Mouse (Mus musculus): ENCODE data around the gene Mrpl41.

The Mrpl41 gene

DNA sequence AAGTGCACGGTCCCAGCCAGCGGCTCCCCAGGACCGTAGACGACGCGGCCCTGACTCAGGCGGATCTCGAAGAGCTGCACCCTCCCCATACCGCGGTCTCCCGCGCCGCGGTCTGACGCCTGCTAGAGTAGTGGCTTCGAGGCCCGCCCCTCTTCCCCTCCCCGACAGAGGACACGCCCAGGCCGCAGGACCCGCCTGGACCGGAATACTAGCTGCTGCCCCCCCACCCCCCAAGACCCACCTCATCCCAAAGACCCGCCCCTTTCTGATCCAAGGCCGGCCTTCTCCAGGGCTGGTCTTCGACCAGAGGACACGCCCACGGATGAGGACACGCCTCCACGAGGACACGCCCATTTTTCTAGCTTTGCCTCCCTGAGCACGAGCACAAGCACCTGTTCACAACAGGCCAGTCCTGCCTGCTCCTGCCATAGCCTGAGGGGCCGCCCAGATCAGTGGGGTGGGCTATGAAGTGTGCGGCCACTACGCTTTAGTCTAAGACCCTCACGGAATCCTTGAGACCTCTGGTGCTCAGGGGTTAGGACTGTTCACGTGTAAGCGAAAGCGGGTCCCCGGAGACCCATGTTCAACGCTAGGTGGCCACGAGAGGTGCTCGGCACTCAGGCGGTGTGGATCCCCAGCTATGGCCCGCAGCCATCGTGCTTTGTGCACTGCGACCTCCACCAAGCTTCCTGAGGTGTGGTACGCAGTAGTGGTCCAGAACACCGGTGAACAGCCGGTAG, 39.7 kb downstream of the Mrpl41 start, which contains the start of gene Arrdc1:
Arrdc1 (minus strand) TSS at position 196 of the 740 bp plus-strand sequence.
- peak; percentile 81 for ATAC-seq (ENCODE audit: low TSS enrichment)

- ATAC-seq (ENCODE audit: low TSS enrichment) = peak; percentile 48
Measured at GRCm38 (mm10) chr2:24934441-24934963, 40.4 kb downstream of the Mrpl41 start.

- no peak for ATAC-seq (ENCODE audit: low TSS enrichment)
Measured at GRCm38 (mm10) chr2:24929593-24929992, 45.3 kb downstream of the Mrpl41 start.

DNA sequence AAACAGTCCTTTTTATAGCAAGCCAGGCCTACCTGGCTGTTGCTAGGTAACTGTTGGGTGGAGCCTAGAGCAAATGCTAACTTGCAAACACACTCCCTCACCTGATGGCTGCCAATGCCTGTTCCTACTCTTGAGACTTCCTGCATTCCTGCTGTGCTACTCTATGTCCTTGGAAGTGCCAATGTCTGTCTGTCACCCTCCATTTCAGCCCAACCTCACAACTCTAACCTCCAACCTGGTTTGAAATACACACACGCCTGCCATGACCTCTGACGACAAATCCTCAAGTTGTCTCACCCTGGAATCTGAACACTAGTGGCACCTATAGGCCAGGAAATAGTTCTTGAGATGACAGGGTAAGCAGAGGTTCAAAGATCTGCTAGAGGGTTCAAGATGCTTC, 45.8 kb downstream of the Mrpl41 start:
- no peak for ATAC-seq (ENCODE audit: low TSS enrichment)

DNA sequence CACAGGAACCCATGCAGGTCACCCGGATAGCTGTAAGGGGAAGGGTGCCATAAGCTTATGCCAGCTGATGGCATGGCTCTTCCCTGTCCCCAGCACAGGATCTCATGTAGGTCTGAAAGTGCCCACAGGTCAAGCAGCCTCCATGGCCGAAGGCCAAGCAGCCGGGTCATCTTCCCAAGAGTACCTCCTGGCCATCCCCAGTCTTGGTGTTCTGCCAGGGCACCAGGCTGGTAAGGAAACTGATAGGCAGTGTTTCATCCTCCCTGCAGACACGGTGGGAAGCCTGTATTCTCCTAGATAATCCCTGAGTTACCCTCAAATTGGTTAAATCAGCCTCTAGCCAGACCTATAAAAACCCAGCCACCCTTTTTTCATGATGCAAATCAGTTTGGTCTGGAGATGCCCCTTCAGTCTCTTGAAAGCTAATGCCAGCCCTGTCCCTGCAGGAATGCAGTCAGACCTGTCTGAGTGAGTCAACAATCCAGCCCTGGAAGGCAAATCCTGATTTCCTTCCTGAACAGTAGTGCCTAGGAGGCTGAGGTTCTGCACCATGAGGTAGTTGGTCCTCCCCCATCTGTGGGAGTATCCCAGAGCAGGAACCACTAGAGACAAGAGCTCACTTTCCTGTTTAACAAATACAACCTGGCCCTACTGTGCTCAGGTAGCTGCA, 47.0 kb downstream of the Mrpl41 start:
- ATAC-seq (ENCODE audit: low TSS enrichment) = no peak

DNA sequence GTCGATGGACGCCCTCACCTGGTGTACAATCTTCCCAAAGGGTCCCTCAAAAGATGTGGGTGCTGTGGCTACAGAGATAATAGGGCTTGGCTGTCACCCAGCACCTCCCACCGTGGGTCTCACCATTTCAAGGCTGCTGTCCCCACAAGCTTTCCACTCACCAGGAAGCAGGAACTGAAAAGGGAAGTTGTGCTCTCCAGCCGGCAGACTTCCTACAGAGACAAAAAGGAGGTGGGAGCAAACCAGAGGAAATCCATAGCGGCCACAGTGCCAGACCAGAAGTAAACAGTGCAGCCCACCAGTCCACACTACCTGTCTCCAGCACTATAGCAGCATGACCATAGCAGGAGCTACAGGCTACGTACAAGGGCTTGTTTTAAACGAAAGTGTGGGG, 47.9 kb downstream of the Mrpl41 start:
- no peak for ATAC-seq (ENCODE audit: low TSS enrichment)

GRCm38 (mm10) chr2:24926345-24926964, 48.4 kb downstream of the Mrpl41 start:
- no peak for ATAC-seq (ENCODE audit: low TSS enrichment)

DNA sequence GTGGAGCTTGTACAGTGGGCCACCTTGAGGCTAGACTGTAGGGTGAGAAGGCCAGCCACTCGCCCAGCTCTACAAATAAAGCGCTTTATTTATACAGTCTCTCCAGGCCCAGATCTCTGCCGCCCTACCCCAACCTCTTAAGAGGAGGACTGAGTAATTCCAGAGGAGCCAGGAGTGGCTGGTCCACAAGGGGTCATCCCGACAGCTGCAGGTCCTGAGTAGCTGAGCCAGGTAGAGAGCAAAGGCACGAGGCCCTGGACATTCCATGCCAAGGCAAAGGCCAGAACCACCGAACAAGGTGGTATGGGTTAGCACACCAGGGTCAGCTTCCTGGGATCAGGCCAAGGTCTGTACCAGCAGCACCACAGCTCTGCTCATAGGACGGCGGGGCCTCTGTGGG, 49.6 kb downstream of the Mrpl41 start:
- no peak for ATAC-seq (ENCODE audit: low TSS enrichment)

Measured in frontal cortex, adult (tissue).